Mouse (Mus musculus): ENCODE measurements around the gene Rps16. TPM values are rescaled to one million over a fixed set of nuclear protein-coding genes. Genes with fewer than 3 reads are reported as not detected.
A peak's percentile ranks its signal among the peaks of the same experiment; 100 is the strongest.

Rps16 gene
- total RNA-seq, 1 experiment, result 1,678 TPM

DNA sequence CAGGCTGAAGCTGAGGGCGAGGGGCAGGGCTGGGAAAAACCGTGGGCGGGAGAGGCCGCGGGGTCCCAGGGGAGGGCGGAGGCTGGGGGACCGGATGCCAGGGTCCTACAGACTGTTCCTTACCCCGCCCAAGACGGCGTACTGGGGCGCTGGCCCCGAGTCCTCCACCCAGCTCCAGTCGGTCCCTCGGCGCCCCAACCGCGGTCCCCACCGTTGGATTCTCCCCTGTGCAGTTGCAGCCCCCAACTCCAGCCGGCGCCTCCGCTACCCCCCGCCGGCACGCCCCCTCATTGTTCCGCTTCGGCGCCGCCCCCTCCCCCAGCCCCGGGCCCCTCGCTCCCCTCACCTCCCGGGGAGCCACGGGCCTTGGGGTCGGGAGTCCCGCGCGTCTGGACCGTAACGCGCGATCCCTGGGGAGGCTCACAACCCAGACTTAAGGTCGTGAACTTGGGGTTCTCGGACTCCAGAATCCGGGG, 21.1 kb downstream of the Rps16 start:
- in situ Hi-C loops (cut with MboI; ENCODE audit: low sequenced_read_pairs in 2 of 2, unreplicated experiment in 2 of 2), result no loop called here
- H3K36me3 ChIP-seq (ENCODE audit: control insufficient read depth, insufficient read depth, low read length, poor library complexity, severe bottlenecking), result peaks cover 15% of the 10 kb centered on the region; the same call in 1 of the 2 replicates
- H3K9ac ChIP-seq (ENCODE audit: insufficient read depth, low read depth, low read length, poor library complexity, severe bottlenecking), result peak overlapping the region; percentile 91
- no peak for TF ChIP-seq MAFK (IDR thresholded peaks at IDR 0.05; ENCODE audit: insufficient read depth, low read depth, low read length)
- no peak for TF ChIP-seq HCFC1 (IDR thresholded peaks at IDR 0.05; ENCODE audit: borderline replicate concordance, insufficient read depth, low read length)
- no peak for TF ChIP-seq ZNF384 (IDR thresholded peaks at IDR 0.05; ENCODE audit: low read depth, low read length)
- no peak for TF ChIP-seq CHD2 (IDR thresholded peaks at IDR 0.05; ENCODE audit: low read depth, low read length)
- TF ChIP-seq ZC3H11A (IDR thresholded peaks at IDR 0.05; ENCODE audit: borderline replicate concordance, low read depth, low read length), result no peak
- no peak for DNase-seq (ENCODE audit: low read depth, low spot score)
- H3K4me1 ChIP-seq (ENCODE audit: control insufficient read depth in 2 of 2, insufficient read depth in 2 of 2, low read length in 2 of 2, poor library complexity in 1 of 2), result peaks cover 0 to 9% of the 10 kb centered on the region in 2 experiments; a peak in 2 of 4 replicates
- no peaks in the 10 kb centered on the region for H3K9me3 ChIP-seq (ENCODE audit: control insufficient read depth, insufficient read depth, low read depth, low read length)
- H3K27ac ChIP-seq (ENCODE audit: insufficient read depth, low read depth, low read length, poor library complexity, severe bottlenecking), result 0 out of 2 replicates have a peak overlapping the region, but pooled peaks have one; percentile 21
- H3K4me3 ChIP-seq (ENCODE audit: insufficient read depth in 1 of 2, low read depth in 1 of 2, low read length in 2 of 2, poor library complexity in 1 of 2, severe bottlenecking in 1 of 2), result peak overlapping the region; percentile 83 to 87

DNA sequence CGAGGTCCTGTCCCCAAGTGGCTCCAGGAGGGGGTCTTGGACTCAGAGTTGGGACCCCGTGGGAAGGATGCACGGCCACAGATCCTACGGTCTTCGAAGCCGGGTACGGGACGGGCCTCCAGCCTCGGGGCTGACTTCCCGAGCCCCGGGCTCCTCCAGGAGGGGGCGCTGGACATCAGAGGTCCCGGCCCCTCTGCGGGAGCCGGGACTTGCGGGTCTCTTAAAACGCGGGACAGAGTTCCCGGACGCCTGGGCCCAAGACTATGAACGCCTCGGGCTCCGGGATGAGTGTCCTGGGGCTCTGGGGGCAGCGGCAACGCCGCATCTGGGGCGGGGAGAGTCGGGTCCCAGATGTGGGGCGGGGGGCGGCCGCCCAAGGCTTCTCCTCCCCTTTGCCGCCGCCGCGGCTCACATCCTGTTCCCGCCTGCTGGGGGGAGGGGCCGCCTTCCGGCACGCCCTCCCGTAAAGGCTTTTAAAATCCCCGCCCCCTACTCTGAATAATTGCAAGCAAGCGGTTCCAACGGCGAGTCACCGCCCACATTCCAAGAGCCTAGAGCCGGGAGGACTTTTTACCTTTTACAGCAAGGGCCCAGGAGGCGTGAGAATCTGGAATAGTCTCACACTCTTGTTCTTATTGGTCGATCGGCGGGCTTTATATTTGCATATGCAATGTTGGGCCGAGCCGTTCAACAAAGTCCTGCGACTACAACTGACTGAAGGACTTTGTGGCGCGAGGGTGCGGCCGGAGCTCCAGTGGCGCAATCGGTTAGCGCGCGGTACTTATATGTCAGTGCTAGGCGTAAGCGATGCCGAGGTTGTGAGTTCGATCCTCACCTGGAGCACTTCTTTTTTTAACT, 22.0 kb downstream of the Rps16 start, which contains the start of gene Plekhg2:
Gene Plekhg2, minus strand, starts transcription at position 349 of the 858 bp plus-strand sequence.
- peaks cover 0 to 12% of the 10 kb centered on the region in 2 experiments; a peak in 2 of 4 replicates for H3K4me1 ChIP-seq (ENCODE audit: control insufficient read depth in 2 of 2, insufficient read depth in 2 of 2, low read length in 2 of 2, poor library complexity in 1 of 2)
- peak within 1 kb of the TSS; percentile 83 to 87 for H3K4me3 ChIP-seq (ENCODE audit: insufficient read depth in 1 of 2, low read depth in 1 of 2, low read length in 2 of 2, poor library complexity in 1 of 2, severe bottlenecking in 1 of 2)
- DNase-seq (ENCODE audit: low read depth, low spot score), result peak; percentile 99
- peak; percentile 80 for TF ChIP-seq MAFK (IDR thresholded peaks at IDR 0.05; ENCODE audit: insufficient read depth, low read depth, low read length)
- TF ChIP-seq HCFC1 (IDR thresholded peaks at IDR 0.05; ENCODE audit: borderline replicate concordance, insufficient read depth, low read length), result peak; percentile 65
- TF ChIP-seq ZNF384 (IDR thresholded peaks at IDR 0.05; ENCODE audit: low read depth, low read length), result no peak
- peak within 1 kb of the TSS; percentile 78 for H3K27ac ChIP-seq (ENCODE audit: insufficient read depth, low read depth, low read length, poor library complexity, severe bottlenecking)
- peak within 1 kb of the TSS; percentile 91 for H3K9ac ChIP-seq (ENCODE audit: insufficient read depth, low read depth, low read length, poor library complexity, severe bottlenecking)
- in situ Hi-C loops (cut with MboI; ENCODE audit: low sequenced_read_pairs in 2 of 2, unreplicated experiment in 2 of 2), result no loop called here
- peaks cover 18% of the 10 kb centered on the region for H3K36me3 ChIP-seq (ENCODE audit: control insufficient read depth, insufficient read depth, low read length, poor library complexity, severe bottlenecking)
- no peaks in the 10 kb centered on the region for H3K9me3 ChIP-seq (ENCODE audit: control insufficient read depth, insufficient read depth, low read depth, low read length)

DNA sequence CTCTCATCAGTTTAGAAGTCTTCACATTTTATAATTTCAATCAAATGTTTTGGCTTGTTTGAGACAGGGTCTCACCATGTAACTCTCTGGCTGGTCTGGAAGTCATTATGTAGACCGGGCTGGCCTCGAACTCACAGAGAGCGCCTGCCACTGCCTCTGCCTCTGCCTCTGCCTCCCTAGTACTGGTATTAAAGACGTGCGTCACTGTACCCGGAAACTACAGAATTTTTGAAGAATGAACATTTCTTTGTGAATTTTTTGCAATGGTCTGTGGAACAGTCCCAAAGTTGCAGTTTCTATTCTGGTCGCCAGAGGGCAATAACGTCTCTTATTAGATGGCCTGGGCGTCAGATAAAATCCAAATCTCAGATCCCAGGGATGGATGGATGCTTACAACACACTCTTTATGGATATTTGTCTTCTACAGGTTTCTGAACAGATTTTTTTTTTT, 22.7 kb downstream of the Rps16 start:
- peak overlapping the region; percentile 78 for H3K27ac ChIP-seq (ENCODE audit: insufficient read depth, low read depth, low read length, poor library complexity, severe bottlenecking)
- H3K4me1 ChIP-seq (ENCODE audit: control insufficient read depth in 2 of 2, insufficient read depth in 2 of 2, low read length in 2 of 2, poor library complexity in 1 of 2), result peaks cover 0 to 13% of the 10 kb centered on the region in 2 experiments; a peak in 2 of 4 replicates
- H3K36me3 ChIP-seq (ENCODE audit: control insufficient read depth, insufficient read depth, low read length, poor library complexity, severe bottlenecking), result peaks cover 19% of the 10 kb centered on the region
- peak overlapping the region; percentile 66 to 73 for H3K4me3 ChIP-seq (ENCODE audit: insufficient read depth in 1 of 2, low read depth in 1 of 2, low read length in 2 of 2, poor library complexity in 1 of 2, severe bottlenecking in 1 of 2)
- DNase-seq (ENCODE audit: low read depth, low spot score), result no peak
- in situ Hi-C loops (cut with MboI; ENCODE audit: low sequenced_read_pairs in 2 of 2, unreplicated experiment in 2 of 2), result no loop called here
- H3K9me3 ChIP-seq (ENCODE audit: control insufficient read depth, insufficient read depth, low read depth, low read length), result no peaks in the 10 kb centered on the region
- TF ChIP-seq MAFK (IDR thresholded peaks at IDR 0.05; ENCODE audit: insufficient read depth, low read depth, low read length) (no peak), HCFC1 (IDR thresholded peaks at IDR 0.05; ENCODE audit: borderline replicate concordance, insufficient read depth, low read length) (no peak), CHD2 (IDR thresholded peaks at IDR 0.05; ENCODE audit: low read depth, low read length) (no peak), ZNF384 (IDR thresholded peaks at IDR 0.05; ENCODE audit: low read depth, low read length) (peak; percentile 78), ZC3H11A (IDR thresholded peaks at IDR 0.05; ENCODE audit: borderline replicate concordance, low read depth, low read length) (peak; percentile 80)
- H3K9ac ChIP-seq (ENCODE audit: insufficient read depth, low read depth, low read length, poor library complexity, severe bottlenecking), result peak overlapping the region; percentile 71; the same call in 1 of the 2 replicates

DNA sequence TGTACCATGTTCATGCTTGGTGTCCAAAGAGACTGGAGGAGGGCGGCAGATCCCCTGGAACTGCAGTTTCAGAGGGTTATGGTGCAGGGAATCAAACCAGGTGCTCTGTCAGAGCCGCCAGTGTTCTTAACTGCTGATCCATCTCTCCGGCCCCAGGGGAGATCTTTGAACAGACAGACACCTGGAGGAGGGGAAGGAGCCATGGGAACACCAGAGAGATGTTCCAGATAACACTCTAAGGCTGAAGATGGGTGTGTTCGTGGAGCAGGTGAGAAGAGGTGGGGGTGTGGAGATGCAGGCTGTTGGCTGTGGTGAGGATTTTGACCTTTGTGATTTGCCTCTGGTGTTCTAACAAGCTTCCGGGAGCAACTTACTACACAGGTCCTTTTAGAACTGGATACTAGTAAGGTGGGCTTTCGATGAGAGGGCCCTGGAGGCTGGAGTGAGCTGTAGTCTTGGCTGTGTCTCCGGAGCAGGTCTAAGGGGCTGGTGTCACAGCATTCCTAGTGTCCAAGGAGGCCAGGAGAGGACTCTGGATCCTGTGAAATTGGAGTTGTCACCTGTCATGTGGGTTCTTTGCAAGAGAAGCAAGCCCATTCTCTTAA, 23.5 kb downstream of the Rps16 start:
- no peak overlapping the region for H3K4me3 ChIP-seq (ENCODE audit: insufficient read depth in 1 of 2, low read depth in 1 of 2, low read length in 2 of 2, poor library complexity in 1 of 2, severe bottlenecking in 1 of 2)
- TF ChIP-seq MAFK (IDR thresholded peaks at IDR 0.05; ENCODE audit: insufficient read depth, low read depth, low read length) (no peak), CHD2 (IDR thresholded peaks at IDR 0.05; ENCODE audit: low read depth, low read length) (no peak), ZC3H11A (IDR thresholded peaks at IDR 0.05; ENCODE audit: borderline replicate concordance, low read depth, low read length) (no peak), HCFC1 (IDR thresholded peaks at IDR 0.05; ENCODE audit: borderline replicate concordance, insufficient read depth, low read length) (no peak)
- DNase-seq (ENCODE audit: low read depth, low spot score), result no peak
- H3K36me3 ChIP-seq (ENCODE audit: control insufficient read depth, insufficient read depth, low read length, poor library complexity, severe bottlenecking), result peaks cover 13% of the 10 kb centered on the region
- H3K4me1 ChIP-seq (ENCODE audit: control insufficient read depth in 2 of 2, insufficient read depth in 2 of 2, low read length in 2 of 2, poor library complexity in 1 of 2), result peaks cover 0 to 13% of the 10 kb centered on the region in 2 experiments; a peak in 2 of 4 replicates
- in situ Hi-C loops (cut with MboI; ENCODE audit: low sequenced_read_pairs in 2 of 2, unreplicated experiment in 2 of 2), result no loop called here
- H3K9me3 ChIP-seq (ENCODE audit: control insufficient read depth, insufficient read depth, low read depth, low read length), result no peaks in the 10 kb centered on the region
- no peak overlapping the region for H3K27ac ChIP-seq (ENCODE audit: insufficient read depth, low read depth, low read length, poor library complexity, severe bottlenecking)
- H3K9ac ChIP-seq (ENCODE audit: insufficient read depth, low read depth, low read length, poor library complexity, severe bottlenecking), result peak overlapping the region; percentile 1; the same call in 1 of the 2 replicates
